Mouse (Mus musculus): ENCODE measurements at regions not wholly inside any gene's neighbourhood (a gene's known extent, or its start where the extent isn't known, plus 50 kb on each side); places are given as distances from the start of the nearest gene placed in this dataset.

DNA sequence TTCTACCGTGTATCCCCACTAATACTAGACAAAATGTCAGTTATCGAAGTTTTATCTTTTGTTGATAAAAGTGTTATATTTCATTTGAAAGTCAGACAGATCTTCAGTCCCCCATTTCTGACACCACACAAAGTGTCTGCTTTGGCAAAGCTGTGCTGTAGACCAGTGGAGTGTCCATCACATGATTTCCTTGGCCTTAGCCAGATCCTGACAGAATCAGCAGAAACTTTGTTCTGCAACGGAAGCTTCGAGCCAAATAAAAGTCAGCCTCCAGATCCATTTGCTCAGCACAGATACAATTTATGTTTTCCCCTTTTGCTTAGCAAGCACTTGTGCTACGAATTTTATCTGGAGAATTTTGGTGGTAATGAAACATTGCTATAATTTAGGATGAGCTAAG is 360.9 kb downstream of the Slc16a7 start:
- no peak for TF ChIP-seq CTCF (IDR thresholded peaks at IDR 0.05; ENCODE audit: low read depth)
- no peak for TF ChIP-seq EP300 (IDR thresholded peaks at IDR 0.05; ENCODE audit: low read depth)
